Mouse (Mus musculus): Measurements from ENCODE around the gene Acadvl. TPM values are rescaled to one million over a fixed set of nuclear protein-coding genes. Genes with fewer than 3 reads are reported as not detected.

The Acadvl gene
- polyA plus RNA-seq, 1 experiment from 2014 or later = 57.9 TPM

DNA sequence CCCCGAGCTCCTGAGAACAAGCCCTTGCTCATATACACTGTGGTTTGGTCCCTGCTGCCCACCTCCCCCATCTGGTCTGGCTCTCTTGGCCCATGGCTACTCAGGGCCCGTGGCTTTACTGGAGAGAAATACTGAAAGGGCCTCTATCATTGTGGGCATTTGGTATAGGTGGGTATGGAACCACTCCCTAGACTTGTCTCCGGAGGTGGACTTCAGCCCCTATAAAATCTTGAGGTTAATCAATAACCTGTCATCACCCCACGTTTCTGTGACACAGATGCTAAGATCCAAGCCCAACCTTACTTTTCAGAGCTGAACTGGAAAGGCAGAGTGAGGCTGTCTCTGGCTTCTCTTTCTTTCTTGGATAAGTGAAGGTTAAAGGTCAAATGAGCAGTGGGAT, 46.4 kb downstream of the Acadvl start:
- H3K9ac ChIP-seq (replicated peaks) = no peak overlapping the region
- peaks cover 51% of the 10 kb centered on the region for H3K27me3 ChIP-seq
- ATAC-seq (ENCODE audit: low FRiP score, low read depth) = no peak
- no peak overlapping the region for H3K4me3 ChIP-seq
- H3K36me3 ChIP-seq = peaks cover 55% of the 10 kb centered on the region
- whole genome bisulfite sequencing = 91% methylated on average over 4 of the region's 4 CpGs
- H3K4me1 ChIP-seq = peaks cover 11% of the 10 kb centered on the region
- no peaks in the 10 kb centered on the region for H3K9me3 ChIP-seq
- no peak overlapping the region for H3K4me2 ChIP-seq (replicated peaks)
- no peak overlapping the region for H3K27ac ChIP-seq (replicated peaks)

DNA sequence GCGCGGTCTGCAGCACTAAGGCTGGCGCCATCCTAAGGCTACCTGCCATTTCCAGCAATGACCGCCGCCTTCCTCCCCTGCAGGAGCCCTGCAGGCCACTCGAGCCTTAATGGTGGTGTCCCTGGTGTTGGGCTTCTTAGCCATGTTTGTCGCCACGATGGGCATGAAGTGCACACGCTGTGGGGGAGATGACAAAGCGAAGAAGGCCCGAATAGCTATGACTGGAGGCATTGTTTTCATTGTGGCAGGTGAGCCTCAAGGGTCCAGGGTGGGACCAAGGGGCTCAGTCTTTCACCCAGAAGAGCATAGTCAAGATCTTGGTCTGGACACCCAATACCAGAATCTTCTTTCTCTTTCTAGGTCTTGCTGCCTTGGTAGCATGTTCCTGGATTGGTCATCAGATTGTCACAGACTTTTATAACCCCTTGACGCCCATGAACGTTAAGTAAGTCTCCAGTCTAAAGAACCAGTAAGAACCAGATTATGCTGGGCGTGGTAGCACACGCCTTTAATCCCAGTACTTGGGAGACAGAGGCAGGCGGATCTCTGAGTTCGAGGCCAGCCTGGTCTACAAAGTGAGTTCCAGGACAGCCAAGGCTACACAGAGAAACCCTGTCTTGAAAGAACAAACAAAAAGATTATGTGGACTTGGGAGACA, 48.2 kb downstream of the Acadvl start:
- H3K36me3 ChIP-seq = peaks cover 41% of the 10 kb centered on the region
- peak overlapping the region; percentile 51; the same call in 1 of the 2 replicates for H3K9ac ChIP-seq (replicated peaks)
- H3K4me2 ChIP-seq (replicated peaks) = peak overlapping the region; percentile 47
- H3K27me3 ChIP-seq = peaks cover 69% of the 10 kb centered on the region
- no peak for ATAC-seq (ENCODE audit: low FRiP score, low read depth)
- no peak overlapping the region for H3K27ac ChIP-seq (replicated peaks)
- peak overlapping the region; percentile 25 for H3K4me3 ChIP-seq
- 39% methylated on average over 17 of the region's 17 CpGs for WGBS
- H3K9me3 ChIP-seq = no peaks in the 10 kb centered on the region
- H3K4me1 ChIP-seq = peaks cover 11% of the 10 kb centered on the region

DNA sequence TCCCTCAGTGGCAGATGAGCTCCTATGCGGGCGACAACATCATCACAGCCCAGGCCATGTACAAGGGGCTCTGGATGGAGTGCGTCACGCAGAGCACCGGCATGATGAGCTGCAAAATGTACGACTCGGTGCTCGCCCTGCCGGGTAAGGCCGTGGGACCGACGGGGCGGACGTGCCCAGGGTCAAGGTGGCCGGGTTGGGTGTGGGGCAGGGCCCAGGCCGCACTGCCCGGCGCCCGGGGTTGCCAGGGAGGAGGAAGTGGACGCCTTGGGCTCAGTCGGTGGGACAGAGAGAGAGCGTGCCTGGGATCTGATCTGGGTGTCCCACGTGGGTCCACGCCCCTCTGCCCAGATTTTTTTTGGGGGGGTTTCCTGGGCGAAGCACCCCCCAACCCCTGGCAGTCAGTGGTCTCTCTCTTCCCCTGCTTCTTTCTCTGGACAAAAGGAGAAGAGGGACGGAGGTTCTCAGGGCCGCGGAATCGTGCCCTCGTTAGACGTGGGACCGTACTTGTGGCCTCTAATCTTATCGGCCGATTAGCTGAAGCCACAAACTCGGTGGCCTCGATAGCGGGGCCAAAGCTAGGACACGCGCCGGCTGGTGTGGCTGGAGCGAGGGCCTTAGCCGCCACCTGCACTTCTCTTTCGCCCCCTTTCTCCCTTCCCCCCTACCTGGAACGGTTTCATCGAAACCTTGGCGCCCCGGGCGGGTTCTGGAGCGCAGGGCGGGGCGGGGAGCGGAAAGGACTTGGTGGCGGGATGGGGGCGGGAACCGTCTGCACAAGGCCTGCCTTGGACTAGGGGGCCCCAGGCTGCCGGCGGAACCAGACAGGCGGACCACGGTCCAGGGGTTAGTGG, 49.0 kb downstream of the Acadvl start:
- Histone ChIP-seq H3K4me1 (peaks cover 11% of the 10 kb centered on the region), H3K9me3 (no peaks in the 10 kb centered on the region), H3K4me3 (peak overlapping the region; percentile 25), H3K9ac (replicated peaks) (peak overlapping the region; percentile 51), H3K27ac (replicated peaks) (no peak overlapping the region), H3K4me2 (replicated peaks) (peak overlapping the region; percentile 47), H3K36me3 (peaks cover 33% of the 10 kb centered on the region), H3K27me3 (peaks cover 75% of the 10 kb centered on the region)
- ATAC-seq (ENCODE audit: low FRiP score, low read depth) = no peak
- WGBS = 1% methylated on average over 56 of the region's 59 CpGs

DNA sequence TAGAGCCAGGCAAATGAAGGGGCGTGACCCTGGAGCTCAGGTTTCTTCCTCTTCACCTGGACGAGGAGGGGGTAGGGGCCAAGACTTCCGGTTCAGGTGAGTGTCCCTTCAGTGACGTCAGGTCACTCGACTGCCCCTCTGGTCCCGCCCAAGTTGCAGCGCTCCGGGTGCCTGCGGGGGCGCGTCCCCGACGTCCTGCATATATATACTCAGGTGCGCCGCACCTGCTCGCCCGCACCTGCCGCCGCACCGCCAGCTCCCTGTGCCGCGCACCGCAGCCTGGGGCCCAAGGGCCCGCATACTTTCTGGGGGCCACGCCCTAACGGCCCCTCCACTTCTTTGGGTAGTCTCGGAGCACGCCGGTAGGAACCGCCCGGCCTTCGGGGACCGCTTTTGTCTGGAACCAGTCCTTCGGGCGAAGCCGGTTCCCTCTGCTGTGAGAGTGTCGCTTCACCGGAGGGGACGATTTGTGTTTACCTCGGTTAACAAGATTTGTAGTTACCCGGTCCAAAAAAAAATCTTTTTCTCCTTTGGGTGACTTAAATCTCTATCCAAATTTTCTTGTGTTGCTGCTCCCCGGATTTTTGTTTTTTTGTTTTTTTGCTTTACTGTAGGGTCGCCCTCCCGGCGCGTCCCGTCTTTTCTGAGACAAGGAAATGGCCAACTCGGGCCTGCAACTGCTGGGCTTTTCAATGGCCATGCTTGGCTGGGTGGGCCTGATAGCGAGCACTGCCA, 49.8 kb downstream of the Acadvl start:
- no peak for ATAC-seq (ENCODE audit: low FRiP score, low read depth)
- no peak overlapping the region for H3K27ac ChIP-seq (replicated peaks)
- H3K4me3 ChIP-seq = peak overlapping the region; percentile 25; the same call in 1 of the 2 replicates
- peaks cover 11% of the 10 kb centered on the region for H3K4me1 ChIP-seq
- H3K9me3 ChIP-seq = no peaks in the 10 kb centered on the region
- H3K4me2 ChIP-seq (replicated peaks) = no peak overlapping the region; the same call in 1 of the 2 replicates
- WGBS = 3% methylated on average over 49 of the region's 49 CpGs
- H3K27me3 ChIP-seq = peaks cover 79% of the 10 kb centered on the region
- H3K36me3 ChIP-seq = peaks cover 29% of the 10 kb centered on the region
- 0 out of 2 replicates have a peak overlapping the region, but pooled peaks have one; percentile 51 for H3K9ac ChIP-seq (replicated peaks)

DNA sequence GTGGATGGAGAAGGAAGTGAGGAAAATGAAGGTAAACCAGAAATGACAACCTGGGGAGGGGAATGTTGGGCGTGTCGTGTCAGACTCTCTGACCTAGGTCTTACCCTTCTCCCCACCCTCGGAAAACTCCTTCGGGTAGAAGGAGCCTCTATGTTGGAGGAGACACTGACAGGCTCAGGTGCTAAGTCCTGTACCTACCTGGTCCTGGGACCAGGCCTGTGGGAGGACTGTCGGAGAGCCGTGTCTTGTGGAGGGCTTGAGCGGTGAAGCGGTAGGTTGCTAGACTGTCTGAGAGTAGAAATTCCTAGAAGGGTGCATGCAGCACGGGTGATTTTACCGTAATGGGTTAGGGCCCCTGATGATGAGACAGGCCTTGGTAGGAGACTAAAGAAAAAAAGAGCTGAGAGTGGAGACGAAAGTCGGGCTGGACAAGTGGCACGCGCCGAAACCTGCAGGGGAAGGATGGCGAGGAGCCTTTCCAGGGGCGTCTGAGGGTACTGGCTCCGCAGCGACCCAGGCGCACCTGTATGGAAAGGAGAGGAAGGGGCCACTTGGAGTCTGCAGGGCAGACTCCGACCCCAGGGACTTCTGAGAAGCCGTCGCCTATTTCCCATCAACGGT, 50.5 kb downstream of the Acadvl start, which contains the start of gene Cldn7:
Gene Cldn7, plus strand, starts transcription at position 130 of the 621 bp plus-strand sequence.
- H3K4me3 ChIP-seq = 0 out of 2 replicates have a peak within 1 kb of the TSS, but pooled peaks have one; percentile 2
- H3K27me3 ChIP-seq = peaks cover 79% of the 10 kb centered on the region
- peaks cover 22% of the 10 kb centered on the region for H3K36me3 ChIP-seq
- no peak within 1 kb of the TSS for H3K9ac ChIP-seq (replicated peaks)
- no peak within 1 kb of the TSS for H3K27ac ChIP-seq (replicated peaks)
- ATAC-seq (ENCODE audit: low FRiP score, low read depth) = no peak
- H3K9me3 ChIP-seq = no peaks in the 10 kb centered on the region
- 11% methylated on average over 24 of the region's 24 CpGs for WGBS
- H3K4me1 ChIP-seq = peaks cover 11% of the 10 kb centered on the region
- H3K4me2 ChIP-seq (replicated peaks) = no peak within 1 kb of the TSS

DNA sequence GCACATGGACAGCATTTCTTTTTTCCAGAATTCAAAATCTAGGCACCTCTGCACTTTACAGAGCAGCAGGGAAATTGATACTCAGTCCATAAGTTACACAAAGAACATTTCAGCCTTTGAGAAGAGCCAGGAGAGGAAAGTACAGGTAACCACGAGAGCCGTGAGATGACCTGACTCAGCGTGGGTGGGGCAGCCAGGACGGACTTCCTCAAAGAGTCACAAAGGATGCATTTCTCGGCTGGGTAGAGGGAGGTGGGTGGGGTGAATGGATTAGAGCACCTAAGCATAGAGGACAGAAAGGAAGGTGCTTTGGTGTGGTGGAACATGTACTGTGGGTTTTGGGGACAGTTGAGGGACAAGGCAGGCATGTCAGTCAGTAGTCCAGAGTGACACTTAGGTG, 53.4 kb downstream of the Acadvl start:
- Histone ChIP-seq H3K9ac (replicated peaks) (no peak overlapping the region), H3K4me1 (peaks cover 10% of the 10 kb centered on the region), H3K4me2 (replicated peaks) (no peak overlapping the region), H3K36me3 (no peaks in the 10 kb centered on the region), H3K27ac (replicated peaks) (no peak overlapping the region), H3K4me3 (no peak overlapping the region), H3K9me3 (no peaks in the 10 kb centered on the region), H3K27me3 (peaks cover 63% of the 10 kb centered on the region)
- ATAC-seq (ENCODE audit: low FRiP score, low read depth) = no peak
- 57% methylated on average over 5 of the region's 5 CpGs for WGBS

DNA sequence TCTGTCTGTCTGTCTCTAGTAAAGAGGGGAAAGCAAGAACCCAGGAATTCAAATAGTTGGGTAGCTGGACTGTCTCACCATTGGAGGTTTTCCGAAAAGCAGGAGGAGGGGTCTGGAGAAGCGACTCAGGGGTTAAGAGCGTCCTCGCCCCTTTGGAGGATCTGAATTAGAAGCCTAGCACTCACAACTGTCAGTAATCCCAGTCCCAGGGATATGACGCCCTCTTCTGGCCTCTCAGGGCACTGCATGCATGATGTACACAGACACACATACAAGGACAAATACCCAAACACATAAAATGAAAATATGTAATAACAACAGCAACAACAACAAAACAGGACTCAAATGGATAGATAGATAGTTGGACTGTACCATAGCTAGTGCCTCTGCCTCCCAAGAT, 54.6 kb downstream of the Acadvl start:
- no peak for ATAC-seq (ENCODE audit: low FRiP score, low read depth)
- 29% methylated on average over 5 of the region's 5 CpGs for WGBS

More for the DNA sequence above, 54.6 kb downstream of the Acadvl start:
- Histone ChIP-seq H3K9me3 (no peaks in the 10 kb centered on the region), H3K36me3 (no peaks in the 10 kb centered on the region), H3K4me1 (no peaks in the 10 kb centered on the region), H3K27me3 (peaks cover 51% of the 10 kb centered on the region), H3K9ac (replicated peaks) (no peak overlapping the region), H3K27ac (replicated peaks) (no peak overlapping the region), H3K4me2 (replicated peaks) (no peak overlapping the region), H3K4me3 (no peak overlapping the region)

MicroRNAs within 50 kb of the gene (microRNA counts, 519-probe panel; counts per million panel counts)
- microRNA mmu-miR-324-3p = not detected
- microRNA mmu-miR-324-5p = 4,470 counts per million, percentile 32 among the panel's probes with 10 or more counts

Small RNA genes lying within 50 kb of the gene (microRNA-seq; reads per million reads assigned to microRNA genes)
- gene Gm44349 (not detected), gene Mir324 (4,823 reads per million, percentile 90 among the genes with 10 or more reads in this experiment)

Other genes starting within 250 kb of the Acadvl start
- gene Zbtb4, start 249.5 kb downstream of the Acadvl start, polyA plus RNA-seq (2016; fragmentation: Nextera tagmentation; extraction: Ambion mirVana) = 2.0 TPM in 2 replicates
- gene Chrnb1, start 219.5 kb downstream of the Acadvl start, polyA plus RNA-seq (2016; fragmentation: Nextera tagmentation; extraction: Ambion mirVana) = 1.3 and 1.7 TPM in 2 replicates
- gene Fgf11, start 213.6 kb downstream of the Acadvl start, polyA plus RNA-seq (2016; fragmentation: Nextera tagmentation; extraction: Ambion mirVana) = 2.7 and 2.9 TPM in 2 replicates
- gene Tmem102, start 209.8 kb downstream of the Acadvl start, polyA plus RNA-seq (2016; fragmentation: Nextera tagmentation; extraction: Ambion mirVana) = 0.42 and 1.2 TPM in 2 replicates
- not detected in 2 replicates for gene Gm39566, start 200.1 kb downstream of the Acadvl start, polyA plus RNA-seq (2016; fragmentation: Nextera tagmentation; extraction: Ambion mirVana)
- gene Spem2, start 196.9 kb downstream of the Acadvl start, polyA plus RNA-seq (2016; fragmentation: Nextera tagmentation; extraction: Ambion mirVana) = not detected in 2 replicates
- gene Spem1, start 193.2 kb downstream of the Acadvl start, polyA plus RNA-seq (2016; fragmentation: Nextera tagmentation; extraction: Ambion mirVana) = 0.46 TPM in 1 of 2 replicates, not detected in the other
- 14.2 and 14.6 TPM in 2 replicates for gene Nlgn2, start 177.6 kb downstream of the Acadvl start, polyA plus RNA-seq (2016; fragmentation: Nextera tagmentation; extraction: Ambion mirVana)
- gene Tmem256, start 176.9 kb downstream of the Acadvl start, polyA plus RNA-seq (2016; fragmentation: Nextera tagmentation; extraction: Ambion mirVana) = 284 and 302 TPM in 2 replicates
- gene Plscr3, start 169.0 kb downstream of the Acadvl start, polyA plus RNA-seq (2016; fragmentation: Nextera tagmentation; extraction: Ambion mirVana) = 62.9 and 70.1 TPM in 2 replicates
- gene Tnk1, start 156.7 kb downstream of the Acadvl start, polyA plus RNA-seq (2016; fragmentation: Nextera tagmentation; extraction: Ambion mirVana) = 0.19 and 0.21 TPM in 2 replicates
- gene Tmem95, start 137.4 kb downstream of the Acadvl start, polyA plus RNA-seq (2016; fragmentation: Nextera tagmentation; extraction: Ambion mirVana) = not detected in 2 replicates
- gene Kctd11, start 134.0 kb downstream of the Acadvl start, polyA plus RNA-seq (2016; fragmentation: Nextera tagmentation; extraction: Ambion mirVana) = 2.7 and 3.3 TPM in 2 replicates
- 0.50 and 0.73 TPM in 2 replicates for gene Acap1, start 119.9 kb downstream of the Acadvl start, polyA plus RNA-seq (2016; fragmentation: Nextera tagmentation; extraction: Ambion mirVana)
- 21.8 and 23.2 TPM in 2 replicates for gene 2810408A11Rik, start 114.4 kb downstream of the Acadvl start, polyA plus RNA-seq (2016; fragmentation: Nextera tagmentation; extraction: Ambion mirVana)
- gene Neurl4, start 114.3 kb downstream of the Acadvl start, polyA plus RNA-seq (2016; fragmentation: Nextera tagmentation; extraction: Ambion mirVana) = 17.4 and 19.3 TPM in 2 replicates
- 93.1 and 97.6 TPM in 2 replicates for gene Gps2, start 101.5 kb downstream of the Acadvl start, polyA plus RNA-seq (2016; fragmentation: Nextera tagmentation; extraction: Ambion mirVana)
- 1,395 and 1,465 TPM in 2 replicates for gene Eif5a, start 93.5 kb downstream of the Acadvl start, polyA plus RNA-seq (2016; fragmentation: Nextera tagmentation; extraction: Ambion mirVana)
- 5.0 and 5.6 TPM in 2 replicates for gene Ybx2, start 79.6 kb downstream of the Acadvl start, polyA plus RNA-seq (2016; fragmentation: Nextera tagmentation; extraction: Ambion mirVana)
- gene Slc2a4, start 67.2 kb downstream of the Acadvl start, polyA plus RNA-seq (2016; fragmentation: Nextera tagmentation; extraction: Ambion mirVana) = 8.9 and 9.9 TPM in 2 replicates
- gene Cldn7, start 50.6 kb downstream of the Acadvl start, polyA plus RNA-seq (2016; fragmentation: Nextera tagmentation; extraction: Ambion mirVana) = 2.9 and 3.7 TPM in 2 replicates
- gene Ctdnep1, start 34.3 kb downstream of the Acadvl start, polyA plus RNA-seq (2016; fragmentation: Nextera tagmentation; extraction: Ambion mirVana) = 21.4 and 27.5 TPM in 2 replicates
- 127 and 131 TPM in 2 replicates for gene Elp5, start 32.9 kb downstream of the Acadvl start, polyA plus RNA-seq (2016; fragmentation: Nextera tagmentation; extraction: Ambion mirVana)
- 552 and 567 TPM in 2 replicates for gene Gabarap, start 24.3 kb downstream of the Acadvl start, polyA plus RNA-seq (2016; fragmentation: Nextera tagmentation; extraction: Ambion mirVana)
- gene Phf23, start 19.6 kb downstream of the Acadvl start, polyA plus RNA-seq (2016; fragmentation: Nextera tagmentation; extraction: Ambion mirVana) = 89.4 and 96.5 TPM in 2 replicates
- 45.3 and 49.2 TPM in 2 replicates for gene Dvl2, start 14.8 kb downstream of the Acadvl start, polyA plus RNA-seq (2016; fragmentation: Nextera tagmentation; extraction: Ambion mirVana)
- gene Dlg4, start 1.5 kb upstream of the Acadvl start, polyA plus RNA-seq (2016; fragmentation: Nextera tagmentation; extraction: Ambion mirVana) = 23.9 and 30.2 TPM in 2 replicates
- 0.33 and 0.89 TPM in 2 replicates for gene Asgr1, start 38.7 kb upstream of the Acadvl start, polyA plus RNA-seq (2016; fragmentation: Nextera tagmentation; extraction: Ambion mirVana)
- gene Asgr2, start 77.2 kb upstream of the Acadvl start, polyA plus RNA-seq (2016; fragmentation: Nextera tagmentation; extraction: Ambion mirVana) = not detected in 2 replicates
- gene Mgl2, start 114.9 kb upstream of the Acadvl start, polyA plus RNA-seq (2016; fragmentation: Nextera tagmentation; extraction: Ambion mirVana) = 0.47 and 1.0 TPM in 2 replicates
- 0.58 and 1.3 TPM in 2 replicates for gene Clec10a, start 140.8 kb upstream of the Acadvl start, polyA plus RNA-seq (2016; fragmentation: Nextera tagmentation; extraction: Ambion mirVana)
- gene Slc16a11, start 197.3 kb upstream of the Acadvl start, polyA plus RNA-seq (2016; fragmentation: Nextera tagmentation; extraction: Ambion mirVana) = 1.9 and 2.8 TPM in 2 replicates
- gene Slc16a13, start 205.7 kb upstream of the Acadvl start, polyA plus RNA-seq (2016; fragmentation: Nextera tagmentation; extraction: Ambion mirVana) = 19.0 and 19.5 TPM in 2 replicates
- 5.2 and 5.4 TPM in 2 replicates for gene Bcl6b, start 214.4 kb upstream of the Acadvl start, polyA plus RNA-seq (2016; fragmentation: Nextera tagmentation; extraction: Ambion mirVana)
- gene 0610010K14Rik, start 222.5 kb upstream of the Acadvl start, polyA plus RNA-seq (2016; fragmentation: Nextera tagmentation; extraction: Ambion mirVana) = 210 and 213 TPM in 2 replicates
- gene Gm21988, start 224.4 kb upstream of the Acadvl start, polyA plus RNA-seq (2016; fragmentation: Nextera tagmentation; extraction: Ambion mirVana) = 10.5 and 12.4 TPM in 2 replicates
- 172 and 188 TPM in 2 replicates for gene Rnasek, start 224.4 kb upstream of the Acadvl start, polyA plus RNA-seq (2016; fragmentation: Nextera tagmentation; extraction: Ambion mirVana)
- gene Alox12, start 239.9 kb upstream of the Acadvl start, polyA plus RNA-seq (2016; fragmentation: Nextera tagmentation; extraction: Ambion mirVana) = 1.7 and 1.8 TPM in 2 replicates

Measured in midbrain, embryonic 12.5 days (tissue).